Mouse (Mus musculus) inflammation-experienced regulatory T-cells (primary cell): ENCODE measurements around the gene Pramel4. TPM values are rescaled to one million over a fixed set of nuclear protein-coding genes. Genes with fewer than 3 reads are reported as not detected.

Experiments
- polyA plus RNA-seq, 2 experiments: library from polyadenylated mRNA; unstranded; fragments of 100-300 nt; shearing (Covaris generic); gene quantifications; one replicate each; pipeline ENCODE4 v1.2.1; 2017

Gene Pramel4
- polyA plus RNA-seq: 1 to 10 TPM in 1 of 2 experiments, not detected in 1; 1.3 TPM

DNA sequence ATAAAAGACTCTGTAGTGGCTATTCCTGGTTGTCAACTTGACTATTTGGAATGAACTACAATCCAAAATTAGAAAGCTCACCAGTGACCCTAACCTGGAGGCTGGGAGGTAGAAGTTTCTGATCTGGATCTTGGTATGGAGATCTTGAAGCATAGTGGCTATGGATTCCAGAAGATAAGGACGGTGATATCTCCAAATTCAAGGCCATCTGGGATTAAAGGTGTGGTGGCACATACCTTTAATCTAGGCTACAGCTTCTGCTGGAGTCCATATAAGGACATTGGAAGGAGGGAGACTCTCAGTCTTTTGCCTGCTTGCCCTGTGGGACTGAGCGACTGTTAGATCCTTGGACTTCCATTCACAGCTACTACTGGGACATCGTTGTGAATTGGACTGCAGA is at the start of gene Pramel4:
TSS of gene Pramel4 (plus strand) at position 301 of the 400 bp plus-strand sequence.

DNA sequence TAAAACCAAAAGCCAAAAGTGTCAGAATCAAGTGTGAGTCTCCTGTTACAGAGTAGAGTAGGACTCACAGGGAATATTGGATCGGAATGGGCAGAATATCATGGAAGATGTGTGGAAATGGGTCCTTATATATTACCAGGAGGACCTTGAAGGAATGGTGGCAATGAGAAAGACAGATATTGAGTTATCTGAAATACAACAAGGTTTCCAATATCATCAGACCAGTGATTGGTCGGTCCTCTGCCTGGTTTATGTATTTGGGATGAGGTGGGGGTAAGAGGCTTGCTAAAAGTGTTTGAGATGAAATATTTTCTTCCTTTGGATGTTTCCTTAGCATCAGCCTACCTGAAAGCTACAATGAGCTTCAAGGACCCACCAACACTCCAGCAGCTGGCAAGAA is 47.2 kb downstream of the Pramel4 start, which contains the start of gene Gm13102:
TSS of gene Gm13102 (plus strand) at position 301 of the 400 bp plus-strand sequence.

Other genes starting within 250 kb of the Pramel4 start
- gene Gm13084, start 243.0 kb upstream of the Pramel4 start, polyA plus RNA-seq: not detected
- under 1 TPM in 1 of 2 experiments, not detected in 1; 0.78 TPM for gene Gm13103, start 212.6 kb upstream of the Pramel4 start, polyA plus RNA-seq
- under 1 TPM in 1 of 2 experiments, not detected in 1; 0.11 TPM for gene Pramef6, start 158.7 kb upstream of the Pramel4 start, polyA plus RNA-seq
- gene Pramef25, start 108.1 kb upstream of the Pramel4 start, polyA plus RNA-seq: not detected
- not detected for gene Gm13101, start 92.2 kb upstream of the Pramel4 start, polyA plus RNA-seq
- 1 to 10 TPM in 1 of 2 experiments, not detected in 1; 1.1 TPM for gene Pramef17, start 64.8 kb upstream of the Pramel4 start, polyA plus RNA-seq
- gene Gm13102, start 47.3 kb downstream of the Pramel4 start, polyA plus RNA-seq: 1 to 10 TPM in 1 of 2 experiments, not detected in 1; 2.3 TPM
- under 1 TPM in 1 of 2 experiments, not detected in 1; 0.73 TPM for gene Oog3, start 103.5 kb downstream of the Pramel4 start, polyA plus RNA-seq
- gene Oog2, start 131.6 kb downstream of the Pramel4 start, polyA plus RNA-seq: under 1 TPM in 1 of 2 experiments, not detected in 1; 0.43 TPM
- not detected for gene C87977, start 154.2 kb downstream of the Pramel4 start, polyA plus RNA-seq
- gene Pramel5, start 221.4 kb downstream of the Pramel4 start, polyA plus RNA-seq: not detected